Mouse (Mus musculus): ENCODE data around the gene Sgms1. TPM values are rescaled to one million over a fixed set of nuclear protein-coding genes. Genes with fewer than 3 reads are reported as not detected.

Gene Sgms1
- total RNA-seq, 2 experiments from 2014 or later, result 69.3 to 78.5 TPM

DNA sequence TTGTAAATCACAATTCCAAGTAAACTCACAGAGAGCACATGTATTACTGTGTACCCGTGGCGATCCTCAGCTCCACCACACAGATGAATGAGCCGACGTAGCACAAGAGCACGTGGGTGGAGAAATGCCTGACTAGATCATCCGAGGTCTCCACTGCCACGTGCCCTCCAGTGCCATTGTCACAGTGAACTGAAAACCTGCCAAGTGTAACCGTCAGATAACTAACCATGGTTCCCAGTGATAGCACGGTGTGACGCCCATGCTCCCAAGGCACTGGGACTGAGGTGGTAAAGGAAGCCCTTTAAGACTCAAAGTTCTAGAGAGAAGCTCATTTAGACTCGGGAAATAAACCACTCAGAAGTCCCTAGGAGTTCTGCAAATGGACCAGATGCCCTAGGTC lies 167.4 kb downstream of the Sgms1 start:
- no peak for DNase-seq (ENCODE audit: low spot score in 2 of 2)

- no peak for DNase-seq (ENCODE audit: low spot score in 2 of 2)
Measured at GRCm38 (mm10) chr19:32220991-32221390, 168.5 kb downstream of the Sgms1 start.

DNA sequence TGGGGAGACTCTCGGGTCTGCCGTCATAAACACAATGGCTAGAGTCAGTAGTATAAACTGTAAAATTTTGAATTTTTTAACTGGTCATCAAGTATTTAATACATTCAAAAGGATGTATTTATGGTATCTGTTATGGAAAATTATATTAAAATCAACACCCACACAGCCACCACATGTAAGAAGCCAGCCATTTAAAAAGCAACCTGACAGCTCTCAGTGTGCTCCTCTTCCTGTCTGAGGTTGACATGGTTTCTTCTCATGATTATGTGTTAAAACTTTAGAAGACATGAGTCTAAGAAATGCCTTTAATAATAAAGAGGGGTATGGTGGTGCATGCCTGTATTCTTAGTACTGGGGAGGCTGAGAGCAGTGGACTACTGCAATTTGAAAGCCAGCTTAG lies 172.8 kb downstream of the Sgms1 start:
- no peak for DNase-seq (ENCODE audit: low spot score in 2 of 2)

DNA sequence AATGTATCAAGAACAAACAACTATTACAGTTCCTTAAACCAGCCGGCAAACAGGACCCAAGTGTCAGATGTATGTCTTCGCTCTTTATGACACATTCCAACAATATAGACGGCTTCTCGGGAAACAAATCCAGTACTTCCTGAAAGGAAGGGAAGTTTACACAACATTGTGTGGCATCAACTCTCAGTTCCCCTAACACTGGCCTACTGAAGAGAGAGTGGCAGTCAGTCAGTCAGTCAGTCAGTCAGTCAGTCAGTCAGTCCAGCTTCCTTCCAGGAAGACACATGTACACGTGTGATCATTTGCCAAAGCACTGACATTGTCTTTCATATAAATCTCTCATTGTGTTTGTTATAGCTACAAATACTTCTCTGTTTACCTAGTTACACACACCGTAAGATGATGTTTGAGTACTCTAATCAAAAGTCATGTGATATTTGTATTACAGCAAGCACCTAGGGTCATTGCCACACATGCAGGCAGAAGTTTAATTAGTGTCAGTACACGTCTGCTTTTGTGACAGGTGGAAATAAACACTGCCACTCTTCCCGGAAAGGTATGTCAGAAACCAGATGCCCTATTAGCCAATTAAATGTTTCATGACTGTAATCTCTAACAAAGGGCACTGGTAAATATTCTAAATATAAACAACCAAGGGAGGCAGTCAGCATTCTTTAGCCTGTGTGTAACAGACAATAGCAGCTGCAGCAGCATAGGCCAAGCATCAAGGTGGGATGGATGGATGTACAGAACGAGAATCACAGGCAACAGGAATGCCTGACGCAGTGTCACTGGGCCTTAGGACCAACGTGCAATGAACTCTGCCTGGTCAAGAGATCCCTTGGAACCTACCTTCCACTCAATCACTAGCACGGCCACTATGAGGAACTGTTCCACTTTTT lies 174.4 kb downstream of the Sgms1 start:
- no peak for DNase-seq (ENCODE audit: low spot score in 2 of 2)

- DNase-seq (ENCODE audit: low spot score in 2 of 2), result no peak
Measured at GRCm38 (mm10) chr19:32213577-32213976, 175.9 kb downstream of the Sgms1 start.

- DNase-seq (ENCODE audit: low spot score in 2 of 2), result no peak
Measured at GRCm38 (mm10) chr19:32211293-32211585, 178.3 kb downstream of the Sgms1 start.

- peak; percentile 47 to 71 for DNase-seq (ENCODE audit: low spot score in 2 of 2)
Measured at GRCm38 (mm10) chr19:32210450-32211292, 178.8 kb downstream of the Sgms1 start.

GRCm38 (mm10) chr19:32210099-32210449 lies 179.4 kb downstream of the Sgms1 start:
- DNase-seq (ENCODE audit: low spot score in 2 of 2), result no peak

DNA sequence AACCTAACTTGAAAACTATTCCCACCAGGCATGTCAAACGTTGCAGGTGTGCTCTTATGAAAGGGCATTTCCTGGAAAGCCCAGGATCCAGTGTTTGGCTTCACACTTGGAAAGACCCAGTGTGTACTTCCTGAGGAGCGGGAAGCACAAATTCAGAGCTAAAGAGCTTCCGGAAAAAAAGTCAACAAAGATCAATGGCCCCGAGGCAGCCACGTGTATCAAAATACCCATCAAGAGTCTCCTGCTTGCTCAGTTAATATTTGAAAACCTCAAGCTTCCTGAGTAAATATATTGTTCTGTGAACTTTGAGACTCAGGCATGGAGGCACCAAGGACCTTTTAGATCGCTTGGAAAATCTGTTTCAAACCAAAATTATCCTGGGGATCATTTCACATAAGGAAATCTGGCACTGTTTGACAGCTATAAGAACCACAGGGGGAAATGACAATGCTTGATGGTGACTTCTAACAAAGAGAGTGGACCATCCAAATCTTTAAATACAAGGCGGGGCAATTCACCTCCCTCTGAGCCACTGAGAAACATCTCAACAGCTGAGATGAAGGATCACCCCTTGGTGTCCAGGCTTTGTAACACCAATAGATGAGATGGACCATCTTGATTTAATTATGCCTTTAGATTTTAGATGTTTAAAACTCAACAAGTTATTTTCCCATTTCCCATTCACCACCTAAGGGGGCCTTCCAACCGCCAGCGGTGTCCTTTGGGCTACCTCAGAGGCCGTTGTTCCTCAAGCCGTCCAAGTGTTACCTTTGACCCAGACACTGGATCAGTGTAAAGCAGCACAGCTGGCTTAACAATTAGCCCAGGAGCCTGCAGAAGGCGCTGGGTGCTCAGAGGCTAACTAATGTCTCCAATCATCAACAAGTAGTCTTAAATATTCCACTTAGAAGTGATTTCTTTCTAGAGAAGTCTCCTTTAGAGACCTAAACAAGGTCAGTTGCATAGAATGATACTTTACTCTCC lies 187.1 kb downstream of the Sgms1 start:
- no peak for DNase-seq (ENCODE audit: low spot score in 2 of 2)

DNA sequence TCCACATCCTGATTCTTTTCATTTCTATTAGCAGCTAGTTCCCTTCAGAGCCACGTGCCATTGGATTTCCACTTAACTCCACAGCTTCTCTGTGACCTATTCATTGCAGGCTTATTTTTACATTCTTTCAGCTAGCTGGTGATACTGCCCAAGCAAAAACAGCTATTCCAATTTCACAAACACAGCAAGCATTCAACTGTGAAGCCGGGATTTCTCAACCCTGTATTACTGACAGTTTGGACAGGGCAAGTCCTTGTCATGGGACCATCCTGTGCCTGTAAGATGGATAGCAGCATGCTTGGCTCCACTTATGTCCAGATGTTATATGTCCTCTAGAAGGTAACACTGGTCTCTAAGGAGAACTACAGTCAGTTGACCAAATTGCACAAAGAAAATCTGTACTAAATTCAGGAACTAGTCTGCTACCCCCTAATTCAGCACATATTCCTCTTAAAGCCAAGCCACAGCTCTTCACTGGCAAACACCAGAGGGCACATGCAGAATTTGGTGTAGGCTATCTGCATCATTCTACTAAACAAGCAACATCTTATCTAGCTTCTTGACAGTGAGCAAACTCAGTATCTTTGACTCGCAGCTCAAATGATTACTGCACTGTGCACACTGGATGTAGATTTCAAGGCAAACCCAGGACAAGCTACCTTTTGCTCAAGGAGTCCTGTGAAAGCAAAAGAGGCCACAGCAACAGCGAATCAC lies 189.5 kb downstream of the Sgms1 start:
- DNase-seq (ENCODE audit: low spot score in 2 of 2), result no peak

GRCm38 (mm10) chr19:32199133-32199532 lies 190.4 kb downstream of the Sgms1 start:
- no peak for DNase-seq (ENCODE audit: low spot score in 2 of 2)

GRCm38 (mm10) chr19:32198494-32199106 lies 190.9 kb downstream of the Sgms1 start:
- DNase-seq (ENCODE audit: low spot score in 2 of 2), result no peak

GRCm38 (mm10) chr19:32196976-32197819 lies 192.3 kb downstream of the Sgms1 start:
- DNase-seq (ENCODE audit: low spot score in 2 of 2), result no peak

DNA sequence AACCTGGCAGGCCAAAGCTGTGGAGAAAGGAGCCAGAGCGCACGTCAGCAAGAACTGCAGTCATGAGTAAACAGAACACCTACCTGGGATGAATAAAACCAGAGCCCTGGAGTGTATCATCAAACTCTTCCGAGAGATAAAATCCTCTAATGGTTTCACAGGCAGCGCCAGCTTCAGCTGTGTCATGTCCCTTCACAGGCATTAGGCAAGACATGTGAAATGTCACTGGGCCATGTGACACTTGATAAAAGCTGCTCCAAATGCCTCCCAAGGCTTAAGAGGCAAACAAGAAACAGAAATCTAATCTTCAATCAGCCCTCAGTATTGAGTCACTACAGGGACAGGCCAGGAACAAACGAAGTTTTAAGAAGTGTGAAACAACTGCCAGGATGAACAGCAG lies 193.3 kb downstream of the Sgms1 start:
- no peak for DNase-seq (ENCODE audit: low spot score in 2 of 2)

DNA sequence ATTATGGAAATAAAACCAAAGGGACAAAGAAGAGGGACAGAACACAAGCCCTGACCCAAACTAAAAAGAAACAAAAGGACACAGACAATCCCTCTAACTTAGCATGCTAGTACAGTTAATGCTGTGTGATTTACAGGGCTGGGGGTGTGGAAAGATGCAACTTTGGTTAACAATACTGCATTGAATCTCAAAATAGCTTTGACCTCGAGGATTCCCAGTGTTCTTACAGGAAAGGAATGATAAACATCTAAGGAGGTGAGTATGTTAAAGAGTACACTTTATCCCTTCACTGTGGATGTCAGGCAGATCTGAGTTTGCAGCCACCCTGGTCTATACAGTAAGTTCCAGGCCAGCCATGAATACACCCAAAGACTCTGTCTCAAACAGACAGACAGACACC lies 194.7 kb downstream of the Sgms1 start:
- DNase-seq (ENCODE audit: low spot score in 2 of 2), result no peak

DNA sequence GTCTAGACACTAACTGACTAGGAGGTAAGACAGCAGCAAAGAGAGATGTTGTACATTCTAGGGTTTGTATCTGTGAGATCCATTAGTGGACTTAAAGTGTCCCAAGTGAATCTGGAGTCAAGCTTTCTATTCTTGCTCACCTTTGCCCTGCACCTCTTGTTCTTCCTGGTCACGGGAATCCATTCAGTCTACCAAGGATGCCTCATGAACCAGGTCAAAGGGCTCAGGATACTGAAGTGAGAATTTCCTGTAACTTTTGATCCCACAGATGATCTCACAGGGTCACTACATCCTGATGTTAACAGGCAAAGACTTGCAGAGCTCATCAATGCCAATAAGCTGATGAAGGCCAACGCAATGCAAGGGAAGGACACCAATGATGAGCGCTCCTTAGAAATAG lies 195.4 kb downstream of the Sgms1 start:
- no peak for DNase-seq (ENCODE audit: low spot score in 2 of 2)

- no peak for DNase-seq (ENCODE audit: low spot score in 2 of 2)
Measured at GRCm38 (mm10) chr19:32191596-32191995, 197.9 kb downstream of the Sgms1 start.

DNA sequence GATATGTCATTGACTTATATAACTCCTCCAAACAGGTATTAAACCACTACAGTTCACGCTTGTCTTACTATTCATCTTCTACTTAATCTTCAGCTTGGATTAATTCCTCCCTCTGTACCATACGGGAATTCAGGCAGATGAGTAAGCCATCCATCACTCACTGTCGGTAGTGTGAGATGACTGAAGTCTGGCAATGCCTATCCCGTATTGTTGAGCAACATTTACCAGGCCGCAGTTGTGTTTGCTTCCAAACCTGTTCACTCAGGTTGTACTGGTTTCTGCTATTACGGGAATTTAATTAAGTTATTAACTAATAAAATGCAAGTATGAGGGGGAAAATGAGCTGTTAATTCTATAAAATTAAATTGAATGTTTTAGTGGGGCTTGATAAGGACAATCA lies 199.6 kb downstream of the Sgms1 start:
- DNase-seq (ENCODE audit: low spot score in 2 of 2), result no peak

DNA sequence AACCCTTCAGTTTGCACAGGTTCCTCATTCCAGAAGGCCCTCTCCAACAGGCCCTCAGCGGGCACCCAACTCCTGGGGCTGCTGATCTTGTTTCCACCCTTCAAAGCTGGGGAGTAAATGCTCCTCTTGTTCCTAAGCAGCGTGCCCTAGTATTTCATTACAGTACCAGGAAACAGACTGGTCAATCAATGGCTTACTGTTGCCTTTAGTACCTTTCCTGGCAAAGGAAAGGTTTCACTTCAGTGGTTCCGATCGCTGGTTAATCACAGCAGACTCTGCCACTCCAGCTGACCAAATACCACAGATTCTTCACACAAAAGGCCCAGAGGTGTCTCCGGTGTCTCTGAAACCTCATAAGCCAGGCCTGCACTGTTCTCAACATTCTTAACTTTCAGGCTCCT lies 200.5 kb downstream of the Sgms1 start:
- DNase-seq (ENCODE audit: low spot score in 2 of 2), result no peak

All from adrenal gland, postnatal 4 days (tissue).